Mouse (Mus musculus) stomach, postnatal 0 days (tissue): ENCODE data around the gene Galnt7.

ENCODE experiments used
- CTCF ChIP-seq: IDR thresholded peaks from 2 replicates; pipeline ENCODE4 v1.5.1; 2016; ENCODE audit warnings: antibody characterized with exemption, low read depth, mild to moderate bottlenecking, moderate library complexity
- EP300 ChIP-seq: optimal IDR thresholded peaks from 2 replicates; pipeline ENCODE3; 2016; ENCODE audit warnings: antibody characterized with exemption

GRCm38 (mm10) chr8:57577301-57577700 is 75.5 kb downstream of the Galnt7 start:
- TF ChIP-seq CTCF (no peak), EP300 (no peak)
